Mouse (Mus musculus) left cerebral cortex, adult 6 months (tissue): ENCODE data around the gene Dbx1. TPM values are rescaled to one million over a fixed set of nuclear protein-coding genes. Genes with fewer than 3 reads are reported as not detected.

Experiments
- long read RNA-seq, 2 experiments: library from polyadenylated mRNA; unstranded; transcript quantifications; one replicate each; pipeline ENCODE4 v2.0.0; 2019 to 2020
- polyA plus RNA-seq: library from polyadenylated mRNA; unstranded; fragments of <200 nt; fragmentation: Nextera tagmentation; gene quantifications from 2 replicates; pipeline ENCODE4 v1.2.3, GENCODE M21; 2021

Dbx1 gene
- not detected in 2 replicates for polyA plus RNA-seq
- long read RNA-seq, experiment 1, result 0 reads
- long read RNA-seq, experiment 2, result 0 reads

GRCm38 (mm10) chr7:49636491-49637115, at the start of gene Dbx1:
Dbx1 (minus strand) TSS chr7:49636849.

Other genes starting within 250 kb of the Dbx1 start
- gene Htatip2, start 122.3 kb upstream of the Dbx1 start, polyA plus RNA-seq, result 24.6 and 27.1 TPM in 2 replicates
- gene Prmt3, start 141.5 kb upstream of the Dbx1 start, polyA plus RNA-seq, result 24.3 and 30.3 TPM in 2 replicates